Mouse (Mus musculus) monocyte, adult 2 months (primary cell): ENCODE data around the gene Nos2.
A peak's percentile ranks its signal among the peaks of the same experiment; 100 is the strongest.

Experiments
- DNase-seq, 2 experiments: peaks; one replicate each; pipeline ENCODE4 v3.0.0; 2022; ENCODE audit warnings: low spot score in 2 of 2, low read depth in 1 of 2

The Nos2 gene

GRCm38 (mm10) chr11:78959367-78959766 is 38.8 kb downstream of the Nos2 start:
- no peak for DNase-seq

GRCm38 (mm10) chr11:78959841-78960520 is 39.4 kb downstream of the Nos2 start:
- no peak for DNase-seq

- DNase-seq: no peak
These were observed 40.6 kb downstream of the Nos2 start for GRCm38 (mm10) chr11:78961221-78961620.

DNA sequence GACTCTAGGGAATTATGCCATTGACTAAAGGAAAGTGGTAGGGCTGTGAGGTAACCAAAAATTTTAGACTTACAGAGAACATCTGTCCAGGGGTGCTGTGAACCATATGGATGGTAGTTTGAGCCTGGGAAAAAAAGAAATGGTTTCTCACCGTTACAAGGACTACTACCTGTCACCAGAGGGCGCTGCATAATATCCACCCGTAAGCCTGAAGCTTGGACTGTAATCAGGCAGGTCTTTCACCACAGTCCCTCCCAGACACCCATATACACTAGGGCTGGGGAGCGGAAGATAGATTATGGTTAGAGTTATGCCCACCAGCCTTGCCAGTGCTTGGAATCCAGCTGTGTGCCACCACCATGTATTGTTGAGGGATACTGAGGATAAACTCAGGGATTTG is 46.8 kb downstream of the Nos2 start:
- no peak for DNase-seq

DNA sequence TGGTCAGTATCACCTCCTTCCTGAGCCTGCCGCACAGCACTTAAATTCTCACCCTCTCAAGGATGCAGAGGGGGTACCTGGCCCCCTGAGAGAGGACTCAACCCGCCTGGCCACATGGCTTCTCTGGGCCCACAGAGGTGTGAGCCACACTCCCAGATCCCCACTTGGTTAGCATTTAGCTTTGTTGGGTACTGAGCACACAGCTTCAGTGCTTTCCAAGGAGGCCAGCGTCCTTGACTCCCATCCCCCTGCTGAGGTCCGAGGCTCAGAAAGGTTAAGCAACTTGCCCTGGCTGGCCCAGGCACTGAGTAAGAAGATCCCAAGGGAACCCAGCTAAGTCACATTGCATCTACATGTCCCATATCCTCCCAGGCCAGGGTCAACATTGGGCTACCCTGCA is 47.5 kb downstream of the Nos2 start:
- DNase-seq: no peak

GRCm38 (mm10) chr11:78971096-78971495 is 50.5 kb downstream of the Nos2 start:
- no peak for DNase-seq

DNA sequence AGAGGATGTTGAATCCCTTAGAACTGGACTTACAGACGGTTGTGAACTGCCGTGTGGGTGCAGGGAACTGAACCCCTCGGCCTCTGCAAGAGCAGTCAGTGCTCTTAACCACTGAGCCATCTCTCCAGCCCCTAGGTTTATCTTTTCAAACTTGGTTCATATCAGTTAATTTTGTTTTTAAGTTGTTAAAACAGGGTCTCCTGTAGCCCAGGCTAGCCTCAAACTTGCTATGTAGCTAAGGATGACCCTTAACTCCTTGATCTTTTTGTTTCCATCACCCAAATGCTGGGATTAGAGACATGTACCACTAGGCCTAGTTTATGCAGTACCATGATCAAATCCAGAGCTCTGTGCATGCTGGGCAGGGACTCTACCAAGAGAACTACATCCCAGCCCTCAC is 51.2 kb downstream of the Nos2 start:
- no peak for DNase-seq

- no peak for DNase-seq
These were observed 51.7 kb downstream of the Nos2 start for GRCm38 (mm10) chr11:78972328-78972727.

GRCm38 (mm10) chr11:78972811-78973351 is 52.3 kb downstream of the Nos2 start:
- DNase-seq: no peak

DNA sequence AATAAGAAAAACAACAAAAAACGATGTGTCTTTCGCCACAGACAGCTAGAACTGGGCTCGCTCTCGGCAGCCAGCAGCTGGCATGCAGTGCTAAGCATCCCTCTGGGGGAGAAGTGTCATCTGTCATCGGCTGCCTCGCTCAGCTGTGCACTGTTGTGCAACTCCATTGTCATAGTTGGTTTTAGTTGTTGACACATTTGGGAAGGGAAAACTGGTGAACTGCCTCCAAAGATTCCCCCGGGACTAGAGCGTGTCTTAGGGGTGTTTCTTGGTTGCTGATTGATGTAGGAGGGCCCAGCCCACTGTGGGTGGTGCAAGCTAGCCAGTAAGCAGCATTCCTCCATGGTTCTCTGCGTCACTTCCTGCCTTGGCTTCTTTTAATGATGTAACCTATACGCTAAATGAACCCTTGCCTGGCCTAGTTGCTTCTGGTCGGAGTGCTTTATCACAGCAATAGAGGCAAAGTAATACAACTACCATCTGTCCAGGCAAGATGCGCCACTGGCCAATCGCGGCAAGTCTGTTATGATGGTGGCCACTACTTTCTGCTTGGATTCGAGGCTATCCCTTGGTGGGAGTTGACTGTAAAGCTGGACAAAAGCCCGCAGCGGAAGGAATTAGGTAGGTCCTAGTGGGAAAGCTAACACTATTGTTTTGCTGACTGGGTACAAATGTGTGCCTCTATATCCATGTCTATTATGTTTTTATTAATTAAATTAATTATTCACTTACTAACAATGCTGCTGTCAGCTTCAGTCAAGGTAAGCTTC is 53.0 kb downstream of the Nos2 start:
- DNase-seq: no peak

DNA sequence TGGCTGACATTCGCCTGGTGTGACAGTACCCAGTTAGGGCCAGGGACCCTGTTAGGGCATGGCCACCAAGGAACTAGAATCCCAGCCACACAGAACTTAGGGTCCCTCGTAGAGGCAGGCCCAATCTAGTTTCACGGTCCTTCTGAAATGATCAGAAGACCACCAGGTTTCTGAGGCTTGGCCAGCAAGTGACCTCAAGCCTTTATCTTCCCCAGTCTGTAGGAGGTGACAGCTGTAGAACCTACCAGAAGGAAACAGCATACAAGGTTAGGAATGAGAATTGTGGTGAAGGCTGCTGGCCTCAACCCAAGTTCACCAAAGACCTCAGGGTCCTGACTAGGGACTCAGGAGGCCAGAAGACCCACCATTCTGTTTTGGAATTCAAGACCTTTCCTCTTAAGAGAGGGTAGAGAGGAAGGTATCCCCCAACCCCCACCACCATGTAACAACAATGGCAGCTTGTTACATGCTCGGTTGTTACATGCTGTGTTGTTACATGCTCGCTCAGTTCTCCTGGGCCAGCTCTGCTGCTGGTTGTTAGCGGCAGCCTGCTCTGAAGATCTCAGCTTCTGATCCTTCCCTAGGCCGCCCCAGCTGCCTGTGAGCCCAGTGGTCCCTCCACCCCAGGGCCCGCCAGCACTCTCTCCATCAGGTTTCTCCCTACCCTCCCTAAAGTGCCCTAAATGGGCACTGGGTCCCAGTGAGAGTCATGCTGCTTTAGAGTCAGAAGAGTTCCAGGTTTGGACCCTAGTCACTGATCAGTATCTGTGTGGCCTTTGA is 56.3 kb downstream of the Nos2 start:
- no peak for DNase-seq

- DNase-seq: no peak
These were observed 57.8 kb downstream of the Nos2 start for GRCm38 (mm10) chr11:78978176-78979019.

- no peak for DNase-seq
These were observed 59.6 kb downstream of the Nos2 start for GRCm38 (mm10) chr11:78980083-78980634.

DNA sequence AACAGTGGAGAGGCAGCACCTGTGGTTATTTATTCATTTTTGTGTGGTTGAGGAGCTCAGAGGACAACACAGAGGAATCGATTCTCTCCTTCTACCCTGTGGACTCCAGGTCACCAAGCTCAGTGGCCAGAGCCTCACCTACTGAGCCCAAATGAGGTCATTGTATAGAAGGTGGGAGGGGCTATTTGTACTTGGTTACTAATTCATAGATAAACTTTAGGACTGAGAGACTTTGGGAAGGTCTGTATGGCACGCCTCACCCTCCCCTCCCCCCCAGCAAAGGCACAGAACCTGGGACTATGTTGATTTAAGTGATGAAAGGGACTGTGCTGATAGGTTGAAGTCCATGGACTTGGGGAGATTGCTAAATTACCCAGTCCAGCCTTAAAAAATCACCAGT is 61.5 kb downstream of the Nos2 start:
- no peak for DNase-seq

- DNase-seq: peak in 1 of 2 experiments; percentile 37
These were observed 62.1 kb downstream of the Nos2 start for GRCm38 (mm10) chr11:78982513-78983291.

DNA sequence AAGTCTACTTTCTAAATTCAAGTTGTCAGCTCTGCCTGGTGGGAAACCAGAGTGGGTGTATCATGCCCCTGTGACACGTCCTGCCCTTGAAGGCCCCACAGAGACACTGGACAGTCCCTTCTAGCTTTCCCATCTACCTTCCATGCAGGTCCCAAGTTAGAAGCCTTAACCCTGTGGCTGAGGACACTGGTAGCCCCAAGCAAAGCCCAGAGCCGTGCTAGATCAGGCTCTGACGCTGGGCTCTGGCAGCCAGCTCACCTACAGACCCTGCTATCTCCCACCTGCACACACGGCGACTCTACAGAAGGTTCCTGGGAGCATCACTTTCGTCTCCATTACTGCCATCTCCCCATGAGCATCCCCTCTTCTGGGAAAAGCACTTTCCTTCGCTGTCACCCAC is 63.0 kb downstream of the Nos2 start:
- DNase-seq: no peak

DNA sequence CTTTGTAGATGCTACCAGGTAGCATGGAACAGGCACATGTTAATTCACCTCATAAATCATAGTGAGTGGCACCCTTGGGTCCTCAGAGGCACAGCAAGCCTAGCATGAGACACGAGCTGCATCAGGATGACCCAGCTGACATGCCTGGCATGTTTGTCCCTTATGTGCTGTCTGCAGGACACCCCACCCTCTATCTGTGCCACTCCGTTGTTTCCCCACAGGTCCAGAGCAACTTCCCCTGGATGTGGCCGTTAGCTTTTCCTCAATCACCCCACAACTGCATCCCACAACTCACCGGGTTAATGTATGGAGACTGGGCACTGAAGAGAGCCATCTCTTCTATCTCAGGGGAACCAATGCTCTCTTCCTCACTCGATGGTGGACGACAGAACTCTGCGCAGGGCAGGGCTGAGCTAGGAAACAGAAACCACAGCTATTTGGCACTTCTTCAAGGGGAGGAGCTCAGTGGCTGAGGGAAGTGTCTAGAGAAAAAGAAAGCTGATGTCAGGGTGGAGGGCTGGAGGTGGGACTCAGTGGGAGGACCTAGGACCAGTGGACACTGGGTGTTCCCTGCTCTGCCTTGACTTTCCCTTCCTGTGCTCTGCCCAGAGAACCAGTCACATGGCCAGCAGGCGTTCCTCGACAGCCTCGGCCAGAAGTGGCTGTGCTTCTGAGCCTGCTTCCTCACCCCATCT is 64.0 kb downstream of the Nos2 start, which contains the start of gene Lgals9:
Lgals9 (minus strand) TSS at position 464 of the 695 bp plus-strand sequence.
- peak; percentile 69 to 70 for DNase-seq

GRCm38 (mm10) chr11:78985505-78985904 is 64.9 kb downstream of the Nos2 start:
- no peak for DNase-seq
